Mouse (Mus musculus): ENCODE results near the gene Lhpp. TPM values are rescaled to one million over a fixed set of nuclear protein-coding genes. Genes with fewer than 3 reads are reported as not detected.

The Lhpp gene
- polyA plus RNA-seq, 1 experiment from 2014 or later = 15.9 TPM

DNA sequence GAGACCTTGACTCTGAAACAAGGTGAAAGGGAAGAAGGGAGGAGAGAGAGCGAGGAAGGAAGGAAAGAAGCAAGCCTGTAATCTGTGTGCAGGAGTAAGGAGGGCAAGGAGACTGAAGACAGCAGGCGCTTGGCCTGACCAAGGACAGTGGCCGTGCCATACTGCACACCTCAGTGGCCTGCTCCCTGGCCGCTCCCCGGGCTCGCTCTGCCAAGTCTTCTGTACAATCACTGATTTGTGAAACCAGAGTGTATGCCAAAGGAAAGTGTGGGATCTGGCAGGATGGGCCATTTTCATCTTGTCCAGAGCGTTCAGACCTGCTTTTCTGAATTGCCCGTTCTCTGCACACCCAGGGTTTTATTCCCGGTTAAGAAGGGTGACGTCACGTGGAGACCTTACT is 70.9 kb downstream of the Lhpp start:
- no peaks in the 10 kb centered on the region for H3K9me3 ChIP-seq (ENCODE audit: control insufficient read depth, low read length)
- no peak overlapping the region for H3K9ac ChIP-seq (ENCODE audit: low read length)
- no peaks in the 10 kb centered on the region for H3K27me3 ChIP-seq (ENCODE audit: control insufficient read depth, insufficient read depth, low read depth, low read length)
- H3K4me1 ChIP-seq (replicated peaks; ENCODE audit: control insufficient read depth, insufficient read depth, low read length) = no peaks in the 10 kb centered on the region; the same call in 1 of the 2 replicates
- no peak overlapping the region for H3K27ac ChIP-seq (ENCODE audit: low read length)
- 86% methylated on average over 11 of the region's 11 CpGs for WGBS
- no peak overlapping the region for H3K4me2 ChIP-seq (ENCODE audit: low read depth, low read length)
- H3K4me3 ChIP-seq (ENCODE audit: low read length) = no peak overlapping the region
- H3K36me3 ChIP-seq (ENCODE audit: control insufficient read depth, insufficient read depth, low read length) = no peaks in the 10 kb centered on the region
- ATAC-seq (ENCODE audit: low read depth) = no peak

DNA sequence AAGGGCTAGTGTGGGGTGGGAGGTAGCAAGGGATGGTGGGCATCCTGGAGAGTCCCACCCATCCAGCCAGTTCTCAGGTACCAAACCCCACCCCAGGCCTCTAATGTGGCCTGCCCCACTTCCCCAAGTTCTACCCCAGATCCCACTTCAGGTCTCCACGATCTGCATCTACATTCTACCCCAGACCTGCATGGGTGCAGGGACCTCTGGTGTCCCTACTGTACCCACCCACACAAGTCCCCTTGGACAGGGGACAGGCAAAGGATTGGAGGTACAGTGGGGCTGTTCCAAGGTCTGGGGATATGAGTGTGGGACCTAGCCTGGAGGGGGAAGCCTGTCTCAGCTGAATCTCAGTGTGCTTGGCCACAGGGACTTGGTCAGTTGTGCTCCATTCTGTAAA is 71.4 kb downstream of the Lhpp start:
- H3K36me3 ChIP-seq (ENCODE audit: control insufficient read depth, insufficient read depth, low read length) = no peaks in the 10 kb centered on the region
- no peak overlapping the region for H3K27ac ChIP-seq (ENCODE audit: low read length)
- H3K9me3 ChIP-seq (ENCODE audit: control insufficient read depth, low read length) = no peaks in the 10 kb centered on the region
- no peak overlapping the region for H3K9ac ChIP-seq (ENCODE audit: low read length)
- H3K4me2 ChIP-seq (ENCODE audit: low read depth, low read length) = no peak overlapping the region
- ATAC-seq (ENCODE audit: low read depth) = no peak
- H3K27me3 ChIP-seq (ENCODE audit: control insufficient read depth, insufficient read depth, low read depth, low read length) = no peaks in the 10 kb centered on the region
- H3K4me3 ChIP-seq (ENCODE audit: low read length) = no peak overlapping the region
- WGBS = 76% methylated on average over 1 of the region's 1 CpGs
- H3K4me1 ChIP-seq (replicated peaks; ENCODE audit: control insufficient read depth, insufficient read depth, low read length) = no peaks in the 10 kb centered on the region; the same call in 1 of the 2 replicates

DNA sequence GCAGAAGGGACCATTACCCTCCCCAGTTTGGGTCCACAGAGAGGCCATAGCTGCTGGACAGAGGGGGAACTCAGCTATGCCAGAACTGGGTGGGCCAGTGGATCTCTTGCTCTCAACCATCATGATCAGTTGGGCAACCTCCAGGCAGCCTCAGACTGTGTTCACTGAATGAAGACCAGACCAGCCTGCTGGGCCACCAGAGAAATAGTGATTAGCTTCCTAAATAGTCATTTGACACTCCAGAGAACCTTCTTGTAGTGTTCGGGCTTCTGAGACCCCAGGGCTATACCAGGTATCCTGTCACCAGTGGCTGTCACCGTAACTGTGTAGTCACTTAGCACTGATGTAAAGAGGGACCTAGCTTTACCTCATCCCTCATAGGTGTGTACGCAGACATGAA is 71.9 kb downstream of the Lhpp start:
- no peak overlapping the region for H3K4me2 ChIP-seq (ENCODE audit: low read depth, low read length)
- no peak for ATAC-seq (ENCODE audit: low read depth)
- no peak overlapping the region for H3K27ac ChIP-seq (ENCODE audit: low read length)
- 88% methylated on average over 3 of the region's 3 CpGs for WGBS
- H3K4me3 ChIP-seq (ENCODE audit: low read length) = no peak overlapping the region
- no peaks in the 10 kb centered on the region for H3K36me3 ChIP-seq (ENCODE audit: control insufficient read depth, insufficient read depth, low read length)
- no peaks in the 10 kb centered on the region for H3K27me3 ChIP-seq (ENCODE audit: control insufficient read depth, insufficient read depth, low read depth, low read length)
- peaks cover under 1% of the 10 kb centered on the region for H3K4me1 ChIP-seq (replicated peaks; ENCODE audit: control insufficient read depth, insufficient read depth, low read length)
- H3K9me3 ChIP-seq (ENCODE audit: control insufficient read depth, low read length) = no peaks in the 10 kb centered on the region
- H3K9ac ChIP-seq (ENCODE audit: low read length) = no peak overlapping the region

DNA sequence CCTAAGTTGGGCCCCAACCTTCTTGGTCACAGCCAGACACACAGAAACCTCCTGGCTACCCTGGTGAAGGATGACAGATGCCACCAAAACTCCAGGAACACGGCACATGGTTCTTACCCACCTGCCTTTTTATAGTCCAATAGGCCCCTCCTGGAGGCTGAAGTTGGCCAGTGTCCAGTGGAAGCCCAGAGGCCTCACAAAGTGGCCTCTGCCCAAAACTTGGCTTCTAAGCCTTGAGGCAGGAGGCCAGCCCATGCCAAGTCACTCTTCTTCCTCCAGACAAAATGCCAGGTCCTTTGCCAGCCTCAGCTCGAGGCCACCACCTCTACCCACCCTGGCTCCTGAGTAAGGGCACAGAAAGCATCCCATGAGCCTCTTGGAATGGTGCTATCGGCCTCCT is 72.5 kb downstream of the Lhpp start:
- H3K36me3 ChIP-seq (ENCODE audit: control insufficient read depth, insufficient read depth, low read length) = no peaks in the 10 kb centered on the region
- 77% methylated on average over 3 of the region's 3 CpGs for WGBS
- no peak overlapping the region for H3K4me2 ChIP-seq (ENCODE audit: low read depth, low read length)
- H3K9me3 ChIP-seq (ENCODE audit: control insufficient read depth, low read length) = no peaks in the 10 kb centered on the region
- H3K27me3 ChIP-seq (ENCODE audit: control insufficient read depth, insufficient read depth, low read depth, low read length) = no peaks in the 10 kb centered on the region
- ATAC-seq (ENCODE audit: low read depth) = no peak
- H3K4me1 ChIP-seq (replicated peaks; ENCODE audit: control insufficient read depth, insufficient read depth, low read length) = peaks cover 6% of the 10 kb centered on the region
- no peak overlapping the region for H3K9ac ChIP-seq (ENCODE audit: low read length)
- H3K27ac ChIP-seq (ENCODE audit: low read length) = no peak overlapping the region
- H3K4me3 ChIP-seq (ENCODE audit: low read length) = no peak overlapping the region

GRCm38 (mm10) chr7:132683923-132684322 is 73.5 kb downstream of the Lhpp start:
- Histone ChIP-seq H3K27ac (ENCODE audit: low read length) (no peak overlapping the region), H3K27me3 (ENCODE audit: control insufficient read depth, insufficient read depth, low read depth, low read length) (no peaks in the 10 kb centered on the region), H3K4me1 (replicated peaks; ENCODE audit: control insufficient read depth, insufficient read depth, low read length) (peaks cover 16% of the 10 kb centered on the region), H3K9me3 (ENCODE audit: control insufficient read depth, low read length) (no peaks in the 10 kb centered on the region), H3K4me2 (ENCODE audit: low read depth, low read length) (no peak overlapping the region), H3K4me3 (ENCODE audit: low read length) (no peak overlapping the region), H3K36me3 (ENCODE audit: control insufficient read depth, insufficient read depth, low read length) (no peaks in the 10 kb centered on the region), H3K9ac (ENCODE audit: low read length) (no peak overlapping the region)
- no peak for ATAC-seq (ENCODE audit: low read depth)
- 80% methylated on average over 4 of the region's 4 CpGs for WGBS

DNA sequence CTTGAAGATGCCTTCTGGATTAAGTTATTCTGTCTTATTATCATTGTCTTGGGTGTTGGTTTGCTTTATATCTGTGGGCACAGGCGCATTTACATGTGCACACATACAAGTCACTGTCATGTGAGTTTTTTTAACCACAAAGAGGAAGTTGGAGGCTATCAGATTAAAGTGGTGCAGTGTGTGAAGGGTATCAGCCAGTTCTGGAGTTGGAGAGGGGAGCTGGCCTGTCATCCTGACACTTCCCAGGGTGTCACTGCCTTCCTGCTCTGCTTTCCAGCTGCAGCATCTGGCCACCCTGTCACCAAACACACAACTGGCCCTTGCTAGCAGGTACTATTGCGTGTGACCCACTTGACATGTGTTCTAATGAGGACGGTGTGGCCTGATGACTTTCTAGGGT is 76.1 kb downstream of the Lhpp start:
- 83% methylated on average over 3 of the region's 3 CpGs for WGBS
- no peak overlapping the region for H3K27ac ChIP-seq (ENCODE audit: low read length)
- H3K27me3 ChIP-seq (ENCODE audit: control insufficient read depth, insufficient read depth, low read depth, low read length) = no peaks in the 10 kb centered on the region
- H3K4me3 ChIP-seq (ENCODE audit: low read length) = no peak overlapping the region
- H3K9ac ChIP-seq (ENCODE audit: low read length) = no peak overlapping the region
- H3K36me3 ChIP-seq (ENCODE audit: control insufficient read depth, insufficient read depth, low read length) = no peaks in the 10 kb centered on the region
- H3K9me3 ChIP-seq (ENCODE audit: control insufficient read depth, low read length) = no peaks in the 10 kb centered on the region
- no peak for ATAC-seq (ENCODE audit: low read depth)
- H3K4me2 ChIP-seq (ENCODE audit: low read depth, low read length) = no peak overlapping the region
- peaks cover 30% of the 10 kb centered on the region for H3K4me1 ChIP-seq (replicated peaks; ENCODE audit: control insufficient read depth, insufficient read depth, low read length)

DNA sequence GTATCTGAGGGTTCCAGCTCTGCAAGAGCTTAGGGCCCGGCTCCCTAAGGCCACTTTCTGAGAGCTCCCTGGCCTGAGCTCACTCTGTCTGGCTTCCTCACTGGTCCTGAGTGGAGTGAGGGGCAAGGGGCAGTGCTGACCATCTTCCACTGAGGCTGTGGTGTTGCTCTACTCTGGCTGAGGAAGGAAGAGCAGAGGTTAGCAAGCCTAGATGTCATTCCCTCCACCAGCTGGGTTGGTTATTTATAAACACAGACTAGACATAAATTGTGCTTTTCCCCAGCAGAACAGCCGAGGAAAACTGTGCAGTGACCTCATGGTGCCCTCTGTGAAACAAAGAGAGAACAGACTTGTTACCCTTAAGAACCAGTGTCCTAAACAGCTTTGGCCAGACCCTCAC is 77.5 kb downstream of the Lhpp start:
- Histone ChIP-seq H3K4me2 (ENCODE audit: low read depth, low read length) (no peak overlapping the region), H3K4me1 (replicated peaks; ENCODE audit: control insufficient read depth, insufficient read depth, low read length) (peaks cover 30% of the 10 kb centered on the region), H3K27me3 (ENCODE audit: control insufficient read depth, insufficient read depth, low read depth, low read length) (no peaks in the 10 kb centered on the region), H3K9me3 (ENCODE audit: control insufficient read depth, low read length) (no peaks in the 10 kb centered on the region), H3K9ac (ENCODE audit: low read length) (0 out of 2 replicates have a peak overlapping the region, but pooled peaks have one; percentile 27), H3K4me3 (ENCODE audit: low read length) (no peak overlapping the region), H3K27ac (ENCODE audit: low read length) (peak overlapping the region; percentile 94), H3K36me3 (ENCODE audit: control insufficient read depth, insufficient read depth, low read length) (no peaks in the 10 kb centered on the region)
- 38% methylated on average over 2 of the region's 2 CpGs for WGBS
- ATAC-seq (ENCODE audit: low read depth) = peak; percentile 29; the same call in 1 of the 2 replicates

DNA sequence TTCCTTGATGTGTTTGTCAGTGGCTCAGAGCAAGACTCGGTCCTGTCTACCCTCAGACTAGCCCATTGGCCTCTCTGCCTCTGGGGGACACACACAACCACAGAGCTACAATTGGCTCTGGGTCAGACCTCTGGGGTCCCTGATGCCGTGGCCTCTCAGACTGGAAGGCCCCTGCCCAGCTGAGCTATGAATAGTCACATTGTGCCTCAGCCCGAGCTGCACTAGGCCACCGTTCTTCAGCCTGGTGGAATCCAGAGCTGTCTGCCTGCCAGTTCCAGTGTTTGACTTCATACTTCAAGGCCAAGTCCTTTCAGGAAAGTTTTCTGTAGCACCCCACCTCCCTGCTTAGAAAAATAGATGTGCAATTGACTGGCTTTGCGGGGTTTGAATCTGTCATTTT is 78.3 kb downstream of the Lhpp start:
- WGBS = 20% methylated on average over 5 of the region's 5 CpGs
- Histone ChIP-seq H3K4me1 (replicated peaks; ENCODE audit: control insufficient read depth, insufficient read depth, low read length) (peaks cover 30% of the 10 kb centered on the region), H3K36me3 (ENCODE audit: control insufficient read depth, insufficient read depth, low read length) (no peaks in the 10 kb centered on the region), H3K27me3 (ENCODE audit: control insufficient read depth, insufficient read depth, low read depth, low read length) (no peaks in the 10 kb centered on the region), H3K4me3 (ENCODE audit: low read length) (no peak overlapping the region), H3K27ac (ENCODE audit: low read length) (peak overlapping the region; percentile 94), H3K9me3 (ENCODE audit: control insufficient read depth, low read length) (no peaks in the 10 kb centered on the region), H3K4me2 (ENCODE audit: low read depth, low read length) (no peak overlapping the region), H3K9ac (ENCODE audit: low read length) (no peak overlapping the region)
- ATAC-seq (ENCODE audit: low read depth) = peak; percentile 77

DNA sequence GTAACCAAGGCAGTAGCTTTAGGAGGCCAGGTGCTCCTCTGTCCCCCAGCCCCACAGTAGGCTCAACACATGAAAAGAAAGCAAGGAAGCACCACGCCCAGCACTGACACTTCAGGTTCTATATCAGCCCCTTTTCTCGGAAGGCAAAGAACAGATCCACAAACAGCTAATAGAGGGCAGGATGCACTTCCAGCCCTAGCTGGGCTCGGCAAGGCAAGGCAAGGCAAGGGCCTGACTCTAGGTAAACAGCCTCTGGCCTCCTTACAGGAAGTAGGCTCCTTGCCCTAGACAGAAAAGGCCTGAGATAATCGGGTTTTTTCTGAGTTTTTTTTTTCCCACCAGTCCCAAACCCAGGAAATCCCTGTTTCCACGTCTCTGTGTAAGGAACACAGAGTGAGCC is 79.3 kb downstream of the Lhpp start:
- WGBS = 30% methylated on average over 5 of the region's 5 CpGs
- H3K4me1 ChIP-seq (replicated peaks; ENCODE audit: control insufficient read depth, insufficient read depth, low read length) = peaks cover 30% of the 10 kb centered on the region
- no peaks in the 10 kb centered on the region for H3K9me3 ChIP-seq (ENCODE audit: control insufficient read depth, low read length)
- peak overlapping the region; percentile 94 for H3K27ac ChIP-seq (ENCODE audit: low read length)
- H3K9ac ChIP-seq (ENCODE audit: low read length) = 0 out of 2 replicates have a peak overlapping the region, but pooled peaks have one; percentile 5
- H3K27me3 ChIP-seq (ENCODE audit: control insufficient read depth, insufficient read depth, low read depth, low read length) = no peaks in the 10 kb centered on the region
- no peaks in the 10 kb centered on the region for H3K36me3 ChIP-seq (ENCODE audit: control insufficient read depth, insufficient read depth, low read length)
- ATAC-seq (ENCODE audit: low read depth) = no peak
- no peak overlapping the region for H3K4me2 ChIP-seq (ENCODE audit: low read depth, low read length)
- no peak overlapping the region for H3K4me3 ChIP-seq (ENCODE audit: low read length)
